12 mouse cellular contexts compared by ENCODE assay signal in genomic region chr2:29675846-29676245, GRCm38 (mm10).
"Had no signal": no experiment of that assay in that cellular context is flagged by ENCODE, and none has a peak within 500 bp of the region (broad histone marks: within the 10 kb centered on the region; RNA-seq: fewer than 3 reads in every experiment).

No protein-coding gene starts in this region.

- H3K9ac ChIP-seq: limb, embryonic 13.5 days; liver, embryonic 13.5 days; neural tube, embryonic 15.5 days had no signal

- DNase-seq: kidney, adult 18-20 months; left cerebral cortex, postnatal 4 days; liver, embryonic 13.5 days; lung, adult 18-20 months; midbrain, embryonic 14.5 days; right cerebral cortex, adult 18-20 months; right cerebral cortex, postnatal 25 days; thymus, adult 18-20 months had no signal

- H3K36me3 ChIP-seq: neural tube, embryonic 15.5 days had no signal

- H3K9me3 ChIP-seq: limb, embryonic 13.5 days; liver, embryonic 13.5 days; neural tube, embryonic 15.5 days had no signal

- H3K4me3 ChIP-seq: limb, embryonic 13.5 days; liver, embryonic 13.5 days; myocyte; neural tube, embryonic 15.5 days had no signal

- H3K4me2 ChIP-seq: limb, embryonic 13.5 days; liver, embryonic 13.5 days; neural tube, embryonic 15.5 days had no signal

- H3K27me3 ChIP-seq: limb, embryonic 13.5 days; liver, embryonic 13.5 days; neural tube, embryonic 15.5 days had no signal

- H3K27ac ChIP-seq: kidney, postnatal 0 days; limb, embryonic 13.5 days had no signal
